Mouse (Mus musculus) forebrain, embryonic 14.5 days (tissue): Measurements from ENCODE around the gene Scd3. TPM values are rescaled to one million over a fixed set of nuclear protein-coding genes. Genes with fewer than 3 reads are reported as not detected.
A peak's percentile ranks its signal among the peaks of the same experiment; 100 is the strongest.

Experiments used
- ATAC-seq: fragments of 200-750 bp; cut with Nextera tagmentation; 2 replicates; pipeline ENCODE4 v1.8.0; 2017; ENCODE audit warnings: mild to moderate bottlenecking, moderate library complexity
- DNase-seq: peaks from one replicate; pipeline ENCODE4 v3.0.0-alpha.2; 2015; ENCODE audit warnings: low spot score
- H3K27ac ChIP-seq: fragments of 300-500 bp; sonication (generic); 2 replicates; pipeline ENCODE4 v1.5.1; 2014; ENCODE audit warnings: low read depth, mild to moderate bottlenecking, control low read depth, low read length, moderate library complexity
- H3K27me3 ChIP-seq: fragments of 300-500 bp; sonication (generic); replicated peaks from 2 replicates; pipeline ENCODE4 v1.6.1; 2014; ENCODE audit warnings: low read length, control low read depth, mixed read lengths; ENCODE audit not compliant: control insufficient read depth, insufficient read depth
- H3K36me3 ChIP-seq: fragments of 300-500 bp; sonication (generic); 2 replicates; pipeline ENCODE4 v1.6.1; 2014; ENCODE audit warnings: low read length, control low read depth; ENCODE audit not compliant: control insufficient read depth, insufficient read depth
- H3K4me1 ChIP-seq: fragments of 300-500 bp; sonication (generic); 2 replicates; pipeline ENCODE4 v1.6.1; 2014; ENCODE audit warnings: antibody characterized with exemption, low read length, control low read depth; ENCODE audit not compliant: control insufficient read depth, insufficient read depth
- H3K4me2 ChIP-seq: fragments of 300-500 bp; sonication (generic); 2 replicates; pipeline ENCODE4 v1.6.1; 2014; ENCODE audit warnings: mild to moderate bottlenecking, control low read depth, low read length
- H3K4me3 ChIP-seq: fragments of 300-500 bp; sonication (generic); 2 replicates; pipeline ENCODE4 v1.5.1; 2014; ENCODE audit warnings: low read depth, low read length, control low read depth
- H3K9ac ChIP-seq: fragments of 300-500 bp; sonication (generic); 2 replicates; pipeline ENCODE4 v1.6.1; 2014; ENCODE audit warnings: mild to moderate bottlenecking, low read length, control low read depth, moderate library complexity
- H3K9me3 ChIP-seq: fragments of 300-500 bp; sonication (generic); replicated peaks from 2 replicates; pipeline ENCODE4 v1.6.1; 2016; ENCODE audit warnings: low read length, control low read depth, mixed read lengths; ENCODE audit not compliant: control insufficient read depth
- WGBS: fragments of 180-500 bp; shearing (Covaris S2); extraction: QIAGEN DNeasy Blood & Tissue Kit; methylation state at CpG from one replicate; pipeline ENCODE4 v1.1.7; 2014; 5-methylcytosine and 5-hydroxymethylcytosine counted together
- polyA plus RNA-seq: library from polyadenylated mRNA; unstranded; fragments of >200 nt; fragmentation: Nextera tagmentation; extraction: Ambion mirVana; gene quantifications from 2 replicates; pipeline ENCODE4 v1.2.1, GENCODE M21; 2014

Gene Scd3
- polyA plus RNA-seq, 1 experiment from 2014 or later, result 2.0 TPM

DNA sequence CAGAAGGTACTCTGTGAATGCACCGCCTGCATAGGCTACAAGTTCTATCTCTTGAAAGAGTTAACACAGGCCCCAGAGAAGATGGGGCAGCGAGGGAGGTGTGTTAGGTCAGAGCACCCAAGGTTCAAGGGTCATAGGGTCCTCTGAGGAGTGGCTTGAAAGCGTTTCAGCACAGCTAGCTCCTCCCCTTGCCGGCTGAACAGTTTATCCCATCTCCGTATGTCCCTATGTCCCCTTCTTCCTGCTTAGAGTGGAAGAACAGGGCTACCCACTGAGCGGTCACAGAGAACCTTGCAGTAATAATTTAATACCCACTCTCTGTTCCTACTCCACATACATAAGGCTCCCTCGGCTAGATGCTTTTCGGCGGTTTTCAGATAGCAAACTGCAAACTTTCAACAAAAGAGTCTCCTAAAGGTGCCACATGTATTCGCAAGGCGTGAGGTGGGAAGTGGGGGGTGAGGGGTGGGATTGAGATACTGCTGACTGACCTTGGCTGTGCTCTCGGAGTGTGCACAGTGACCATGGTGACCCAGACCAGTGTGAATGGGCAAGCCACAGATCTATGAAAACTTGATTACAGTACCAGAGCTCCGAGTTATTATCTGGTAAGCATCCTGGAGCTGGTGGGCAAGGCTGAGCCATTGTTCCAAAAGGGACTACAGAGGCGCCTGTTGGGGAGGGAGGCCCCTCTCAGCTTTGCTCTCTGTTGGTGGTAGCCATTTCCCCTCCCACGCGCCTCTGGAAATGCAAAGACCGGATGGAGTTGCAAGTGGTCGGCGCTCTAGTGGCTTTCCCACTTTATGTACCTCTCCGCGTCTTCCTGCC is 90.1 kb downstream of the Scd3 start, which contains the start of gene Scd2:
TSS of gene Scd2 (plus strand) at position 734 of the 828 bp plus-strand sequence.
- Histone ChIP-seq H3K4me3 (peak within 1 kb of the TSS; percentile 99), H3K9ac (peak within 1 kb of the TSS; percentile 99), H3K4me1 (peaks cover 25% of the 10 kb centered on the region), H3K9me3 (no peaks in the 10 kb centered on the region), H3K27ac (peak within 1 kb of the TSS; percentile 98), H3K4me2 (peak within 1 kb of the TSS; percentile 99), H3K36me3 (peaks cover 34% of the 10 kb centered on the region), H3K27me3 (no peaks in the 10 kb centered on the region)
- WGBS, result 3% methylated on average over 20 of the region's 21 CpGs
- ATAC-seq, result no peak; the same call in 1 of the 2 replicates
- DNase-seq, result no peak

Other genes starting within 250 kb of the Scd3 start
- gene Cpn1, start 216.7 kb upstream of the Scd3 start, polyA plus RNA-seq, result 0.24 and 0.38 TPM in 2 replicates
- gene Cyp2c23, start 174.1 kb upstream of the Scd3 start, polyA plus RNA-seq, result 0.11 TPM in 1 of 2 replicates, not detected in the other
- gene Erlin1, start 133.5 kb upstream of the Scd3 start, polyA plus RNA-seq, result 16.5 and 16.9 TPM in 2 replicates
- 44.8 and 51.2 TPM in 2 replicates for gene Chuk, start 95.8 kb upstream of the Scd3 start, polyA plus RNA-seq
- gene Cwf19l1, start 67.4 kb upstream of the Scd3 start, polyA plus RNA-seq, result 37.3 and 43.0 TPM in 2 replicates
- 165 and 168 TPM in 2 replicates for gene Bloc1s2, start 56.8 kb upstream of the Scd3 start, polyA plus RNA-seq
- 0.15 TPM in 2 replicates for gene Pkd2l1, start 10.8 kb upstream of the Scd3 start, polyA plus RNA-seq
- 220 and 266 TPM in 2 replicates for gene Scd2, start 90.4 kb downstream of the Scd3 start, polyA plus RNA-seq
- 0.10 and 0.42 TPM in 2 replicates for gene Scd4, start 129.8 kb downstream of the Scd3 start, polyA plus RNA-seq
- 2.8 and 3.4 TPM in 2 replicates for gene Scd1, start 204.6 kb downstream of the Scd3 start, polyA plus RNA-seq